Mouse (Mus musculus) neutrophil, adult 5-6 weeks (primary cell): Measurements from ENCODE around the gene Eya3. TPM values are rescaled to one million over a fixed set of nuclear protein-coding genes. Genes with fewer than 3 reads are reported as not detected.
"Not testable (repeated sequence)": the region's sequence is repeated elsewhere in the genome, so short reads cannot be mapped to it uniquely, and the experiment has no call there.

Experiments
- ATAC-seq: fragments of 151-379, 151-347 bp; 2 replicates; pipeline ENCODE4 v1.8.0; 2017; ENCODE audit warnings: mild to moderate bottlenecking, moderate TSS enrichment; ENCODE audit not compliant: insufficient number of reproducible peaks, poor library complexity, low FRiP score, severe bottlenecking; ENCODE audit errors: extremely low read depth
- total RNA-seq: library from RNA; stranded (forward); fragments of 200-1000 nt; gene quantifications from 2 replicates; pipeline ENCODE4 v1.2.3, GENCODE M21; 2017

Gene Eya3
- total RNA-seq, result 23.4 and 27.0 TPM in 2 replicates

DNA sequence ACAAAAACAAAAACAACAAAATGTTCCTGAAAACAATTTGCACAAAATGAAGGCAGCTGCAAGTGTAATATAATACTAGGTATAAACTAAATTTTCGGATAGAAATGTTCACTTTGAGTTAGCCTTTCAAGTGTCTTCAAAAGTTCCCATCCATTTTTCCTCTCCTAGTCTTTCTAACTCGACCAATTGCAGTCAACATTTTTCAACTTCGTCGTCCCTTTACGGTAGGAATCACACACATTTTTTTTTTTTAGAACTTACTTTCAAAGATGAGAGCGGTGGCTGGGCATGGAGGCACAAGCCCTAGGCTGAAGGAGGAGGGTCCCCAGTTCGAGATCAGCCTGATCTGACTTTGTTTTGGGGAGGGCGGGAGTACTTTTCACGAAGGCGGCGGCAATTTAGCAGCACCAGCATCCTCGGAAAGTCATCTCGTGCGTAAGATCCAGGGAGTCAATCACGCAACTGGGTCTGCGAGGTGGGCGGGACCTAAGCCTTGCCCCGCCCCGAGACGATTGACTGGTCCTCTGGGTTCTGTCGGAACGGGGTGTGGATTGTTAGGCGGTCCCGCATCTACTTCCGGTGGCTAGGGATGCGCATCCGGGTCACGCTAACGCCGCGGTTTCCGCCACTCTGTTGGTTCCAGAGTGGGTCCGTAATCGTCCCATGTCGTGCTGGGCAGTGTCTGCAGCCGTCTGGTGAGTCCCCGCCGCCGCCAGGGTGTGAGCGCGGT, at the start of gene Eya3:
Gene Eya3, plus strand, starts transcription at position 527 of the 730 bp plus-strand sequence.
- ATAC-seq, result peak; percentile 99

DNA sequence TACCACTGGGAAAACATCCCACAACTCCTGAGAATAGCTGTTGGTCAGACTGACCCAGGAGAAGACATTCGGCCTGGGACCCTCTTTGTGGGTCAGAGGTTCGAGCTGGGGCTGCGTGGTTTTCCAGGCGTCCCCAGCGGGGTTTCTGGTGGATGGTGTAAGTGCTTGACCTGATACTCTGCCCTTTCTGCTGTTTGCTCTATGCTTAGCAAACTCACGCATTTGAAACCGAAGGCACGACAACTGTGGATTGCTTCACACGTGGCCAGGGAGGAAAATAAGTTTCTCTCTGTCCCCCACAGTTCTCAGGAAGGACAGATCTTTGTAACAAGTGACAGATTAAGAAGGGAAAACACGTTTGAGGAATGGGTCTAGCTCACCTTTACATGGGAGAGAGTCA, 48.1 kb upstream of the Eya3 start:
- no peak for ATAC-seq

DNA sequence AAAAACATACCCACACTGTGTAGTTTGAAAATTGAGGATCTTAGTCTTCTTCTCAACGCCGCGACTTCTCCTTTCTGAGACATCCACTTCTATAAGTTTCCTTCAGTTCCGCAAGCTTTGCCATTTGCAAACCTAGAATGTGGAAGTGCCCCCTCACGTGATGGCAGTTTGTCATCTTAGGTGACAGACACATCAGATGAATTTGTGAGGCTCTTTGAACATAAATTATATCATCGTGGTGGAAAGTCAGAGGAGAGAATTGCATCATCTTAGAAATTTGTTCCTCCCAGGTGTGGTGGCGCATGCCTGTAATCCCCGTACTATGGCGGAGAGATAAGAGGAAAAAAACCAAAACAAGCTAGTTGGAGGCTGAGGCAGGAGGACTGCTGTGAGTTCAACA, 45.8 kb upstream of the Eya3 start:
- peak; percentile 89 for ATAC-seq

DNA sequence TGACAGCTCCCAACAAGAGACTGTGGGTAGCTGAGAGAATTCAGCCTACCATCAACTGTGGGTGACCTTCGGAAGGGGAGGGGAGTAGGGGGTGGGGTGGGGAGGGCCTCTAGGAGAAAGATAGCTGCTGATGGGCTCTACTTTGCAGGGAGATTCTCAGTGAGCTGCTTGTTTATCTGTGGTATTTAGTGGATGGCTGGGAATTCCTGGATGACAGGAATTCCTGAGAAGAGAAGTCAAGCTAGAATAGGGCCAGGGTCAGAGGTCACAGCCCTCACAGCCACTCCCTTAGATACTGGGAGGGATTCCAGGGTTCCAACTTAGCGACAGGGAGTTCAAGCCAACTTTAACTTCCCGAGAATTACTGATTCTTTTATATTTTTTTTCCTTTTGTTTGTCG, 44.6 kb upstream of the Eya3 start:
- no peak for ATAC-seq

DNA sequence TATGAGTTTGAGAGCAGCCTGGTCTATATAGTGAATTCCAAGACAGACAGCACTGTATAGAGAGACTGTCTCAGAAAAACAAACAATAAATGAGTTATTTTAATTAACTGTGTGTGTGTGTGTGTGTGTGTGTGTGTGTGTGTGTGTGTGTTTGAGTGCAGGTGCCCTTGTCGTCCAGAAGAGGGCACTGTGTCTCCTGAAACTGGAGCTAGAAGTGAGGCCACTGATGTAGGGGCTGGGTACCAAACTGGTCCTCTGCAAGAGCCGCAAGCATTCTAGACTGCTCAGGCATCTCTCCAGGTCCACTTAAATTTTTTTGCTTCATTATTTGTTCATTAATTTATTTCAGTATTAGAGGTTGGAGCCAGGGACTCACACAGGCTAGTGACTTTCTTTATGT, 39.9 kb upstream of the Eya3 start:
- no peak for ATAC-seq

DNA sequence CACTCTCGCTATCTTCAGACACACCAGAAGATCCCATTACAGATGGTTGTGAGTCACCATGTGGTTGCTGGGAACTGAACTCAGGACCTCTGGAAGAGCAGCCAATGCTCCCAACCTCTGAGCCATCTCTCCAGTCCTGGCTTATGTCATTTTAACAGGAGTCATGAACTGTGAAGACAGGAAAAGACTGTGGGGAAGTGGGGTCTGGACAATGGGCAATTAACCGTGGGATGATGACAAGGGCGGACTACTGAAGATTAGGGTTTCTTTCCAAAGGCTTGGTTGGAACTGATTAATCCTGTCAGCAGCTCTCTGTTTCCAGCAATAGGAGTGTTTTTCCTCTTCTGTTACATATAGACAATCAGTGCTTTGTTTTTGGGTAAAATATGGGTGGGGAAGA, 39.0 kb upstream of the Eya3 start:
- ATAC-seq, result no peak

DNA sequence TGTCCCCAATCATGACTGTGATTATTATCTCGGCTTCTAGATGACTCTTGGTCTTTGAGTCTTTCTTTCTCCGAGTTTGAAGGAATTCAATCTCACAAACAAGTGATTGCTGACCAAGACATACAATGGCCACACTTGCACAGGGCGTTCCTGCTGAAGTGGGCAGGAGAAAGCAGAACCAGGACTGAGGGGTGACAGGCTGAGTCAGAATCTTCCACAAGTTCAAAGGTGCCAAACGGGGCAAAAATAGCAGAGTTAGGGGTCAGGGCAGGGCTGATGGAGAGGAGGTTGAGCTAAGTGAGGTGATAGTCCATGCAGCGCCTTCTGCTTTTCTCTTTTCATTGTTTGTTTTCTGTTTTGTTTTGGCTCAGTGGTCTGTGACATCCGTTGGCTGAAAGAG, 38.3 kb upstream of the Eya3 start:
- no peak for ATAC-seq

DNA sequence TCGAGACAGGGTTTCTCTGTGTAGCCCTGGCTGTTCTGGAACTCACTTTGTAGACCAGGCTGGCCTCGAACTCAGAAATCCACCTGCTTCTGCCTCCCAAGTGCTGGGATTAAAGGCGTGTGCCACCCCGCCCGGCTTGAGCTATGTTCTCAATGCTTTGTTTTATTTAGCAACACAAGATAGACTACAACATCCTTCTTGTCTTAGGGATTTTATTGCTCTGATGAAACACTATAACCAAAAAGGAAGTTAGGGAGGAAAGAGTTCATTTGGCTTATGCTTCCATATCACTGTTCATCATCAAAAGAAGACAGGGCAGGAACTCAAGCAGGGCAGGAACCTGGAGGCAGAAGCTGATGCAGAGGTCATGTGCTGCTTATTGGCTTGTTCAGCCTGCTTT, 37.5 kb upstream of the Eya3 start:
- not testable (repeated sequence) for ATAC-seq

DNA sequence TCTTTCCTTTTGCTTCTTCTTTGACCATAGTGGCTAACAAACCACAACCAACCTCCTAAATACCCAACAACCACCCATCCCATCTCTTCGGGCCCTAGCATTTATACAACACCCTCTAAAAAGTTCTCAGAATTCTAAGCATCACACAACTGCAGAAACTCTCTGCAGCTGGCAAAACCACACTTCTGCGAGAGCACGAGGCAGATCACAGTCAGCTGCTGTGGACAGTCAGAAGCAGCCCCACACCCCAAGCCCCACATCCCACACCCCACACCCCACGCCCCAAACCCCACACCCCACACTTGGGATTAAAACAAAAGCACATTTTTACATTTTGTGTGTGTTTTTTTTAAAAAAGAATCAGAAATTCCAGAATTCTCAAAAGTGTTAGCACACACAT, 35.3 kb upstream of the Eya3 start:
- no peak for ATAC-seq

DNA sequence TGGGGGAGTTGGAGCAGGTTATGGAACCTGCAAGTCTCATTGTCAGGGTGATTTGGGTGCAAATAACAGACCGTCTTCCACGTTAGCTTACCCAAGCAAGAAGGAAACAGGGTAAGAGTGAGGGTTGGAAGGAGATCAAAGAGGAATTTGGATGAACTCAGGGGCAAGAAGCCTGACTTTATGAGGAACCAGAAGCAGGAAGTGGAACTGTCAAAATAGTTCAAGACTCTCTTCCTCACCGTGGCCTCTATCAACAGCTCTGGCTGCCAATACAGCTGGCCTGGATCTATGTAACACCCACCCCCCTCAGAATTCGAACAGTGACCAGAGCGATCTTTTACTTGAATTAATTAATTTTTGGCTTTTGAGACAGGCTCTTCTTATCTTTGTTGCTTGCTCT, 33.0 kb upstream of the Eya3 start:
- ATAC-seq, result peak; percentile 66

DNA sequence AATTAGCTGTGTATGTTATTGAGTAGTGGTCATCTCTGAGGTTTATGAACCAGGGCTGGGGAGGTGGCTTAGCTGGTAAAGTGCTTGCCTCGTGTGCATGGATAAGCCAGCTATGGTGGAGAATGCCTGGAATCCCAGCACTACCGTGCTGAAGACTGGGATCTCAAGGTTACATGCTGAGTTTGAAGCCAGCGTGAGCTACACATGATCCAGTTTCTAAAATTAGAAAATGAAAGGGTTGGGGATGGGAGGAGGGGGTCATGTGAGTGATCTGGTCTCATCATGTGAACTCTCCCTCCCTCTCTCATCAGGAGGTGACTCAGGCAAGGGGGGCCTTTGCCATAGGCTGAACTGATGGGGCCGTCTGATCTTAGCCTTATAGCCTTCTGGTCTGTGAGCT, 30.6 kb upstream of the Eya3 start:
- no peak for ATAC-seq

DNA sequence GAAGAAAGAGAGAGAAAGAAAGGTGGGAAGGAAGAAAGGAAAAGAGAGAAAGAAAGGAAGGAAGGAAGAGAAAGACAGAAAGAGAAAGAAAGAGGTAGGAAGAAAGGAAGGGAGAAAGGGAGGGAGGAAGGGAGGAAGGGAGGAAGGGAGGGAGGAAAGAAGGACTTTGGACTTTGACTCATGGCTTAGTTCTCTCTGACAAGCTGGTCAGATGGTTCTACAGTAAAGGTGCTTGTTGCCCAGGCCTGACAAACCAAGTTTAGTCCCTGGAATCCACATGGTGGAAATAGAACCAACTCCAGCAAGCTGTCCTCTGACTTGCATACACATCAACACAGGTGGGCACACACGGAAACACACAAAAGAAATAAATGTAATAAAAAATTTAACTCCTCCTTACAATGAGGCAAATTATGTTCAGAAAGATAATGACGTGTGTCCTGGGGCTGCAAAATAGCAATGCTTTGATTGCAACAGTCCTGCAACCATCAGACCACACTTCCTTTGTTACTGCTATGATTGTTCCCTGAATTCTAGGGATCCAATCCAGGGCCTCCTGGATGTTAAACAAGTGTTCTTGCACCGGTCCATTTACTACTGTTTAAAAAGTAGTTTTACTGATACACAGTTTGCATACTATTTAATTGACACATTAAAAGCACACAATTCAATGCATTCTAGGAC, 28.3 kb upstream of the Eya3 start:
- no peak for ATAC-seq

DNA sequence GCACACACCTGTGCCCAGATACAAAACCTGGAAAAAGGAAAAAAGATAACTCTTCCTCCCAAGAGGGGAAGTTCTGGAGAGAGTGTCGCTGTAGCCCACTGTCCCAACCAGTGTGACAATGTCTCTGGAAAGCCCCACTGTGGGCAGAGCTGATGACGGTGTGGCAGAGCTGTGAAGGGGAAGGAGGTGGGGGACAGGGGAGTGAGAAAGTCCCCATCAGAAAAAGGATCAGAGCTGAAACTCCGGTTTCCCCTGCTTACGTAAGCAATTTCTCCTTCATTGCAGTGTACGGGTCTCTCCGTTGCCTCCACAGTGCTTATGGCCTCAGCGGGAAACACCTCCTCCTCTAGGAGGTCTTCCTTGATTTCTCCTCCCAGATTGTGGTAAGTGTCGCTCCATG, 27.5 kb upstream of the Eya3 start:
- ATAC-seq, result no peak

DNA sequence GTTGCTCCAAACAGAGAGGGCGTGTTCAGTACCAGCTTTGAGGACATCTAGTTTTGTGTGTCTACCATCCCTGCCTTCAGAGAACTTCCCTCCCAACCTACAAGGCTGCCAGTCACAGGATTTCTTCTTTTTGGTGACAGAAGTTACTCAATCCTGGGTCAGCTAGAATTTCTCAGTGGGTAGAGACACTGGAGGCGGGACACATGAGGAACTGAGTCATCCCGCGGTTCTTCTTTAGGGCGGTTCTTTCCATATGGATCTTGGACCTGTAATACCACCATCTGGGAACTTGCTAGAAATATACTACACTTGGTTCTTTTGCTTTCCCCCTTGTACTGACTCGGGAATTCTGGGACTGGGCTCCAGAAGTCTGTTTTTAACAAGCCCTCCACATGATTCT, 20.9 kb upstream of the Eya3 start:
- ATAC-seq, result peak; percentile 69

DNA sequence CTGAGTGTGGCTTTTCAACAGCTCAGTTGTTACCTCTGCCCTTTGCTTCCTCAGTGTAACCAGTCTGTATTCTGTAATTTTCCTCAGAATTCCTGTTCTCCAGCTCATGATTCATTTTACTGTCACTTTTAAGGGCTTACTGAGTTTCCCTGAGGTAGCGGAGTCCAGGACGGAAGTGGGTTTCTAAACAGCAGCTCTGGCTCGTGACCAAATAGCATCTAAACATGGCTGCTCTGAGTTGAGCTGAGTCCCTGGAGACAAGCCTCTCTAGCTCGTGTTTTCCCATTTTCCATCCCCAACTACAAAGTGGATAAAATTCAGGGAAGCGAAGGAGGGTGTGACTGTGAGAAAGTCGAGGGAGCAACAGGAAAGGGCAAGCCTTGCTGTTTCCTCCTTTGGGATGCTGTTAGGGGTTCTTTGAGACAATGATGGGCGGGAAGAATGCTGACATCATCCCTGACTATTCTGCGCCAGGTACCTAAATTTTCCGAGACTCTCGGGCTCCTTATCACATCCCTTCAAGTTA, 19.9 kb upstream of the Eya3 start:
- ATAC-seq, result no peak

DNA sequence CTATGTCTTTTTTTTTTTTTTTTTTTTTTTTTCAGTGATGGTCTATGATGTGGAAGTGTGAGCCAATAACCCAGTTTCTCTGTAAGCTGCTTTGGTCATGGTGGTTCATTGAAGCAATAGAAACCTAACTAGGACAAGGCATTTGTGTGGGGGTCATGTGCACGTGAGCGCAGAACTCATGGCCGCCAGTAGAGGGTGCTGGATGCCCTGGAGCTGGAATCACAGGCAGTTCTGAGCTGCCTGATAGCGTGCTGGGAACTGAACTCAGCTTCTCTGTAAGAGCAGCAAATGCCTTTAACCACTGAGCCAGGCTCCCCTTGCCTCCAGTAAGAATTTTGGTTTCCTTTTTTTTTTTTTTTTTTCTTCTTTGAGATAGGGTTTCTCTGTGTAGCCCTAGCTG, 18.7 kb upstream of the Eya3 start:
- ATAC-seq, result no peak

DNA sequence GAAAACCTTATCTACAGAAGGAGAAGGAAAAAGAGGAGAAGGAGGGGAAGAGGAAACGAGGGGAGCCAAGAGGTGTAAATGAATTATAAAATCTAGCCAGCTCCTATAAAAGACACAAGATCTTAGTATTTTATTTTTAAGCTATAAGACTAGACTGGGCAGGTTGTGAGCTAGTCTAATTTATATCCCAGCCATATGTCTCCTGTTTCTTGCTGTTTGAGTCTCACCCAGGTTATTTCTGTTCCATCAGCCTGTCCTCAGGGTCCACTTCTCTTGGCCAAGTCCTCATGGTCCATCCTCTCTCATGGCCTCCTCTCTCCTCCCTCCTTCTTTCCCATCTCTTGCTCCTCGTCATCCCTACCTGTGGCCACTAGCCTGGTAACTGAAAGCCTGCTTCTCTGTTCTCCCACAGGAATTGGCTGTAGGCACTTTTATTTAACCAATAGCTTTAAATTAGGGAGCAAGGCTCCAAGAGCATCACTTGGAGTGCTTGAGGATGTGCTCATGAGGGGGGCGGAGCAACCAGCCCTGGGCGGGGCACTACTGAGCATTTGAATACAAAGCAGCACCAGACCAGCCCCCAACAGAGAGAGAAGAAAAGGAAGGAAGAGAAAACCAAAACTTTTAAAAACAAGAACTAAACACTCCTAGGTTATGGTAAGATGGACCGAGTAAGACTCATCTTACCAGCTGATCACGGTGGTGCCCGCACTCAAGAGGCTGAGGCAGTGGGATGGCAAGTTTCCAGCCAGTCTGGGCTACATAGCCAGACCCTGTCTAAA, 17.3 kb upstream of the Eya3 start:
- peak; percentile 29; the same call in 1 of the 2 replicates for ATAC-seq

DNA sequence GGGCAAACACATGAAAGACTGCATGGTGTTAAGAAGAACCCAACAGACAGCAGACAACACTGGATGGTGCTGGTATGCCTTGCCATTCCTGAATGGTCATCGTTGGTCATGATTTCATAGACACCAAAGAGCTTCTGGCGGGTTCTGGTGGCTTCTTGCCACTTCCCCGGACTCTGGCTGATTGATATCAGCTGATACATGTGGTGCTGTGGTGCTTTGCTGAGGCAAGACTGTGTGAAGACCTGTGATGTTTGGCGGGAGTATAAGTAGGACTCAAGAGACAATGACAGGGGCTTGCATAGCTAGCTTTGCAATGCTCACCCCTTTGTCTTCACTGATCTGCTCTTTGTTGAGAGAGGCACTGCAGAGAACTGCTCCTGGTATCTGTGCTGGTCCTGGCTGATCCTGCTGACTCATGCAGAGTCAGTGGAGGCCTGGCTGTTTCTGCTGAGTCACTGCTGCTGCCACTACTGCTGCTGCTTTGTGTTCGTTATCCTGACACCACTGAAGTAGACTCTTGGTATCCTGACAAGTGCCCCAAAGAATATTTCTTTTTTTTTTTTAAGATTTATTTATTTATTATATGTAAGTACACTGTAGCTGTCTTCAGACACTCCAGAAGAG, 14.6 kb upstream of the Eya3 start:
- ATAC-seq, result no peak

DNA sequence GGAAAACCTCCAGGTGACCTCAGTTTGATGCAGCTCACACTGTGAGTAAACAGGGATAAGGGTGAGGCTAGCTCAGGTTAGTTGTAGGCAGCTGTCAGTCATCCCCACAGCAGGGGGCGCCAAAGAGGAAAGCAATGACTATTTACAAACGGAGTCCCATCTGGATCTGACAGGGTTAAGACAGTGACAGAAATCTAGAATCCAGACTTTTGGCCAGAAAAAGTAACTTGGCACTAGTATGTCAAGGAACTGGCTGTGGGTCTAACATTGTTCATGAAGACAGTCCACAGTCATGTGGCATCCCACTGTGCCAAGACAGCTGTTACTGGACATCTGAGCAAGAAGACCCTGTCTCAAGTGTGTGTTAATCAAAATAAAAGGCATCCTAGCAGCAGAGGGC, 10.0 kb upstream of the Eya3 start:
- 0 out of 2 replicates have a peak, but pooled peaks have one; percentile 33 for ATAC-seq
